Mouse (Mus musculus) gastrocnemius, postnatal 25 days (tissue): ENCODE measurements around the gene Gins2. TPM values are rescaled to one million over a fixed set of nuclear protein-coding genes. Genes with fewer than 3 reads are reported as not detected.

Source experiments
- DNase-seq: peaks from one replicate; pipeline ENCODE4 v3.0.0; 2022
- total RNA-seq, 2 experiments: library from RNA; stranded (reverse); gene quantifications; 1 replicate in 1 of 2; 2 replicates in 1 of 2; pipeline ENCODE4 v1.2.3; 2021

The Gins2 gene
- total RNA-seq, 2 experiments from 2014 or later = 1.0 to 1.3 TPM

GRCm38 (mm10) chr8:120602672-120603071 lies 13.6 kb upstream of the Gins2 start:
- no peak for DNase-seq

GRCm38 (mm10) chr8:120599504-120599903 lies 10.4 kb upstream of the Gins2 start:
- DNase-seq = peak; percentile 53

- peak; percentile 43 for DNase-seq
Measured at GRCm38 (mm10) chr8:120598579-120598978, 9.5 kb upstream of the Gins2 start.

- no peak for DNase-seq
Measured at GRCm38 (mm10) chr8:120595963-120596362, 6.9 kb upstream of the Gins2 start.

- no peak for DNase-seq
Measured at GRCm38 (mm10) chr8:120594571-120594970, 5.5 kb upstream of the Gins2 start.

- no peak for DNase-seq
Measured at GRCm38 (mm10) chr8:120591587-120592292, 2.6 kb upstream of the Gins2 start.

- no peak for DNase-seq
Measured at GRCm38 (mm10) chr8:120589921-120590320, 817 bp upstream of the Gins2 start.

- no peak for DNase-seq
Measured at GRCm38 (mm10) chr8:120585521-120585920, 3.6 kb downstream of the Gins2 start.

- DNase-seq = no peak
Measured at GRCm38 (mm10) chr8:120581811-120582210, 7.3 kb downstream of the Gins2 start.

- DNase-seq = no peak
Measured at GRCm38 (mm10) chr8:120581329-120581728, 7.8 kb downstream of the Gins2 start.

- DNase-seq = no peak
Measured at GRCm38 (mm10) chr8:120580336-120581000, 8.6 kb downstream of the Gins2 start.

- no peak for DNase-seq
Measured at GRCm38 (mm10) chr8:120577821-120578220, 11.3 kb downstream of the Gins2 start.

GRCm38 (mm10) chr8:120575801-120576200 lies 13.3 kb downstream of the Gins2 start:
- DNase-seq = no peak

- DNase-seq = no peak
Measured at GRCm38 (mm10) chr8:120574941-120575340, 14.2 kb downstream of the Gins2 start.

- no peak for DNase-seq
Measured at GRCm38 (mm10) chr8:120573866-120574265, 15.2 kb downstream of the Gins2 start.

- DNase-seq = no peak
Measured at GRCm38 (mm10) chr8:120572534-120572933, 16.6 kb downstream of the Gins2 start.

- no peak for DNase-seq
Measured at GRCm38 (mm10) chr8:120571561-120571960, 17.5 kb downstream of the Gins2 start.

GRCm38 (mm10) chr8:120569939-120570715 lies 19.0 kb downstream of the Gins2 start:
- DNase-seq = peak; percentile 71

- no peak for DNase-seq
Measured at GRCm38 (mm10) chr8:120569123-120569522, 20.0 kb downstream of the Gins2 start.

- DNase-seq = no peak
Measured at GRCm38 (mm10) chr8:120568164-120568798, 20.8 kb downstream of the Gins2 start.

- DNase-seq = no peak
Measured at GRCm38 (mm10) chr8:120567731-120568130, 21.4 kb downstream of the Gins2 start.

GRCm38 (mm10) chr8:120566681-120567080 lies 22.4 kb downstream of the Gins2 start:
- no peak for DNase-seq
